In genomic region chr5:133983249-133983966, GRCm38 (mm10) we compare ENCODE assay signal across 13 mouse cellular contexts.
A peak's percentile ranks its signal among the peaks of the same experiment; 100 is the strongest.
DNase-seq lines count a peak whose midpoint lies in the region; ATAC-seq lines count a peak whose summit lies in the region.
"Had no signal": no experiment of that assay in that cellular context is flagged by ENCODE, and none has a peak within 500 bp of the region (broad histone marks: within the 10 kb centered on the region; RNA-seq: fewer than 3 reads in every experiment).

No protein-coding gene starts in this region.

- H3K36me3 ChIP-seq in forebrain, embryonic 11.5 days (ENCODE audit: control insufficient read depth, insufficient read depth, low read length), result no peaks in the 10 kb centered on the region
- no peaks in the 10 kb centered on the region for H3K36me3 ChIP-seq in hindbrain, embryonic 16.5 days (ENCODE audit: control insufficient read depth, insufficient read depth, low read length)
- no peaks in the 10 kb centered on the region for H3K36me3 ChIP-seq in neural tube, embryonic 14.5 days (ENCODE audit: control insufficient read depth, insufficient read depth, low read length)
- H3K36me3 ChIP-seq: limb, embryonic 13.5 days had no signal

- no peaks in the 10 kb centered on the region for H3K9me3 ChIP-seq in forebrain, embryonic 11.5 days (ENCODE audit: control insufficient read depth, low read length)
- no peaks in the 10 kb centered on the region for H3K9me3 ChIP-seq in hindbrain, embryonic 16.5 days (ENCODE audit: control insufficient read depth, low read length)
- H3K9me3 ChIP-seq in neural tube, embryonic 14.5 days (ENCODE audit: control insufficient read depth, low read length), result no peaks in the 10 kb centered on the region
- H3K9me3 ChIP-seq: limb, embryonic 13.5 days had no signal

- WGBS in forebrain, embryonic 11.5 days, result under 1% methylated on average over 14 of the region's 15 CpGs
- 7% methylated on average over 13 of the region's 15 CpGs for WGBS in hindbrain, embryonic 16.5 days
- 3% methylated on average over 15 of the region's 15 CpGs for WGBS in neural tube, embryonic 14.5 days

- peak; percentile 70 for DNase-seq in embryo, embryonic 10.5 days (ENCODE audit: low spot score)
- peak; percentile 74 for DNase-seq in forebrain, embryonic 11.5 days (ENCODE audit: low spot score)
- no peak for DNase-seq in natural killer cell, adult 2 months (ENCODE audit: low spot score in 2 of 2)
- no peak for DNase-seq in kidney, adult 11 months
- no peak for DNase-seq in frontal cortex, postnatal 25 days (ENCODE audit: low spot score in 2 of 2)
- DNase-seq in thymus, postnatal 4 days, result no peak
- DNase-seq: gastrocnemius, postnatal 14 days; kidney, adult 2 months; lung, embryonic 14.5 days; right cerebral cortex, postnatal 14 days had no signal

- peaks cover 41% of the 10 kb centered on the region for H3K27me3 ChIP-seq in forebrain, embryonic 11.5 days (ENCODE audit: control insufficient read depth, insufficient read depth, low read length)
- 0 out of 2 replicates have a peak, but pooled peaks cover 2% of the 10 kb centered on the region for H3K27me3 ChIP-seq in hindbrain, embryonic 16.5 days (replicated peaks; ENCODE audit: control insufficient read depth, insufficient read depth, low read length)
- H3K27me3 ChIP-seq in neural tube, embryonic 14.5 days (ENCODE audit: control insufficient read depth, insufficient read depth, low read length), result no peaks in the 10 kb centered on the region

- H3K4me3 ChIP-seq in forebrain, embryonic 11.5 days (ENCODE audit: low read depth, low read length), result no peak overlapping the region
- no peak overlapping the region for H3K4me3 ChIP-seq in hindbrain, embryonic 16.5 days (ENCODE audit: low read length)
- no peak overlapping the region for H3K4me3 ChIP-seq in neural tube, embryonic 14.5 days (ENCODE audit: low read depth, low read length)
- H3K4me3 ChIP-seq: limb, embryonic 13.5 days had no signal

- H3K9ac ChIP-seq in forebrain, embryonic 11.5 days (ENCODE audit: low read length), result no peak overlapping the region
- no peak overlapping the region for H3K9ac ChIP-seq in hindbrain, embryonic 16.5 days (ENCODE audit: low read depth, low read length)
- no peak overlapping the region for H3K9ac ChIP-seq in neural tube, embryonic 14.5 days (replicated peaks; ENCODE audit: low read depth, low read length)
- H3K9ac ChIP-seq: limb, embryonic 13.5 days; lung, embryonic 14.5 days had no signal

- peak; percentile 90 for ATAC-seq in forebrain, embryonic 11.5 days (replicated peaks; ENCODE audit: low FRiP score)
- ATAC-seq in hindbrain, embryonic 16.5 days, result peak; percentile 40; the same call in 1 of the 2 replicates
- peak; percentile 56 for ATAC-seq in neural tube, embryonic 14.5 days (ENCODE audit: low read depth)

- peak overlapping the region; percentile 15; the same call in 1 of the 2 replicates for H3K4me2 ChIP-seq in forebrain, embryonic 11.5 days (ENCODE audit: low read depth, low read length, severe bottlenecking)
- H3K4me2 ChIP-seq in hindbrain, embryonic 16.5 days (ENCODE audit: low read length), result no peak overlapping the region
- no peak overlapping the region for H3K4me2 ChIP-seq in neural tube, embryonic 14.5 days (ENCODE audit: low read depth, low read length)
- H3K4me2 ChIP-seq: limb, embryonic 13.5 days; lung, embryonic 14.5 days had no signal

- H3K4me1 ChIP-seq in forebrain, embryonic 11.5 days (replicated peaks; ENCODE audit: control insufficient read depth, insufficient read depth, low read length), result peaks cover 21% of the 10 kb centered on the region
- peaks cover 11% of the 10 kb centered on the region for H3K4me1 ChIP-seq in hindbrain, embryonic 16.5 days (ENCODE audit: control insufficient read depth, insufficient read depth, low read depth, low read length)
- peaks cover 15% of the 10 kb centered on the region for H3K4me1 ChIP-seq in neural tube, embryonic 14.5 days (ENCODE audit: control insufficient read depth, insufficient read depth, low read length)

- H3K27ac ChIP-seq in forebrain, embryonic 11.5 days (ENCODE audit: low read depth, low read length), result no peak overlapping the region
- H3K27ac ChIP-seq in hindbrain, embryonic 16.5 days (ENCODE audit: low read depth, low read length), result no peak overlapping the region
- no peak overlapping the region for H3K27ac ChIP-seq in neural tube, embryonic 14.5 days (ENCODE audit: low read depth, low read length)
- H3K27ac ChIP-seq: limb, embryonic 13.5 days had no signal

Comparison
In these comparisons a context has a peak if more than half of its experiments do, and no peak if none do; other contexts are left out.
1. DNase-seq: peak in embryo, embryonic 10.5 days (single experiment) and forebrain, embryonic 11.5 days (single experiment); none in natural killer cell, adult 2 months (0 of 2), kidney, adult 11 months (single experiment), frontal cortex, postnatal 25 days (0 of 2) and thymus, postnatal 4 days (single experiment).
2. ATAC-seq: peak in every context shown above with its lines; median percentile 90 in forebrain, embryonic 11.5 days; 56 in neural tube, embryonic 14.5 days; 40 in hindbrain, embryonic 16.5 days.